Mouse (Mus musculus): ENCODE measurements around the gene Prok1. TPM values are rescaled to one million over a fixed set of nuclear protein-coding genes. Genes with fewer than 3 reads are reported as not detected.
A peak's percentile ranks its signal among the peaks of the same experiment; 100 is the strongest.

Gene Prok1
- polyA plus RNA-seq, 1 experiment from 2014 or later, result not detected

DNA sequence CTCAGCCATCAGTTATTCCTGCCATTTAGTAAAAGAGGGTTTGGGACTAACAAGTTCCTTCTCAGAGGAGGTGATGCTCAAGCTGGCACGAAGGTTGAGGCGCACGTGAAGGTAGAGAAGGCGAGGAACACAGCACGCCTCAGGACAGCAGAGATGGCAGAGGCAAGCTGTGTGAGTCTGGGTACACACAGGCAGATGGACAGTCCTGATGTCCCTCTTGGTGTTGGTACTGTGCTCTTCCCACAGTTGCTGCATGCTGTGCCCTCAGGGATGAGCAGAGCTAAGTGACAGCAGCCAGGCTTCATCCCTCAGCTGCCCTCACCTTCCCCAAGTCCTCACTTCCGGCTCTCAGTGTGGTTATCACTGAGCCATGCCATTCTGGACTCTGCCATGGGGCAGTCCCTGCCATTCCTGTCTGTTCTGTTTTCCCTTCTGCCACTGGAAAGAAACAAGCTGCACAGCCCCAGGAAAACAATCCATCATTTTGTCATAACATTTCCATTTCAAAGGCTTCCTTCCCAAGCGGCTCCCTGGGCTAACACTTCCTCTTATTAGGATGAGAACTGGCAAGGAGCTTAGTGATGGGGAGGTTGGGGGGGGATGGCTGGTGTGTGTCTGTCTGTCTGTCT lies 31.8 kb downstream of the Prok1 start:
- ATAC-seq (ENCODE audit: low FRiP score) (peak; percentile 79), DNase-seq (ENCODE audit: low spot score) (peak; percentile 56)
- Histone ChIP-seq H3K9ac (ENCODE audit: low read depth, low read length) (no peak overlapping the region), H3K9me3 (ENCODE audit: control insufficient read depth, low read length) (no peaks in the 10 kb centered on the region), H3K4me3 (ENCODE audit: low read depth, low read length) (no peak overlapping the region), H3K4me1 (replicated peaks; ENCODE audit: control insufficient read depth, insufficient read depth, low read length) (peaks cover 2% of the 10 kb centered on the region; the same call in 1 of the 2 replicates), H3K4me2 (replicated peaks; ENCODE audit: low read depth, low read length) (no peak overlapping the region), H3K36me3 (ENCODE audit: control insufficient read depth, insufficient read depth, low read length) (no peaks in the 10 kb centered on the region), H3K27ac (ENCODE audit: low read depth, low read length) (peak overlapping the region; percentile 74), H3K27me3 (ENCODE audit: control insufficient read depth, insufficient read depth, low read length) (no peaks in the 10 kb centered on the region; the same call in 1 of the 2 replicates)
- 52% methylated on average over 7 of the region's 7 CpGs for WGBS

DNA sequence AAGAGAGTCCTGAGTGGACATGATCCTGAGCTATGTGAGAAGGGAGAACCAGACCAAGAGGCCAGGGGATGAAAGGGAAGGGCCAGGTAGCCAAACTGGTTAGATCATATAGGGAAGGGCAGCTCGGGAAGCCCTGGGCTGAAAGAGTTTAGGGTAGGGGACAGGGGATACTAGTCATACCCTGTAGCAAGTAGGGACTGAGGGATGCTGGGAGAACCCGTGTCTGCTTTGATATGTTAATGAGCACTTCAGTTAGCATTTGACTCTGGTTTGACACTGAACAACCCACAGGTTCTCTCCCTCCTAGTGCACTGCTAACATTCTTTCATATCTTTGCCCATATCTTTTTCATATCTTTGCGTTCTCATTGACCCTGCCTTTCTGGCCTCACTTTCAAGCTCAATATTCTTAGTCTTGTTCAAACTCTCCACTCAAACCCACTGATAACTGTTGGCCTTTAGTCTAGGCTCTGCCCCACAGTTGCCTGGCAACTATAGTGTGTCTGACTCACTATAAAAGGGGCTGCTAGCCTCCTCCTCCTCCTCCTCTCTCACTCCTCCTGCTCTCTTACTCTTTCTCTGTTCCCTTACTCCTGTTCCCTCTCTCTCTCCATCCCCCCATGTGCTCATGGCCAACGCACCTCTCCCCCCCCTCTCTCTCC lies 32.9 kb downstream of the Prok1 start:
- no peak overlapping the region for H3K9ac ChIP-seq (ENCODE audit: low read depth, low read length)
- H3K9me3 ChIP-seq (ENCODE audit: control insufficient read depth, low read length), result no peaks in the 10 kb centered on the region
- peaks cover 2% of the 10 kb centered on the region; the same call in 1 of the 2 replicates for H3K4me1 ChIP-seq (replicated peaks; ENCODE audit: control insufficient read depth, insufficient read depth, low read length)
- no peak overlapping the region for H3K27ac ChIP-seq (ENCODE audit: low read depth, low read length)
- no peaks in the 10 kb centered on the region; the same call in 1 of the 2 replicates for H3K27me3 ChIP-seq (ENCODE audit: control insufficient read depth, insufficient read depth, low read length)
- H3K4me3 ChIP-seq (ENCODE audit: low read depth, low read length), result no peak overlapping the region
- WGBS, result 41% methylated on average over 4 of the region's 4 CpGs
- no peaks in the 10 kb centered on the region for H3K36me3 ChIP-seq (ENCODE audit: control insufficient read depth, insufficient read depth, low read length)
- peak; percentile 51; the same call in 1 of the 2 replicates for ATAC-seq (ENCODE audit: low FRiP score)
- DNase-seq (ENCODE audit: low spot score), result peak; percentile 10
- no peak overlapping the region for H3K4me2 ChIP-seq (replicated peaks; ENCODE audit: low read depth, low read length)

- no peaks in the 10 kb centered on the region; the same call in 1 of the 2 replicates for H3K27me3 ChIP-seq (ENCODE audit: control insufficient read depth, insufficient read depth, low read length)
- no peaks in the 10 kb centered on the region for H3K36me3 ChIP-seq (ENCODE audit: control insufficient read depth, insufficient read depth, low read length)
- no peak overlapping the region for H3K27ac ChIP-seq (ENCODE audit: low read depth, low read length)
- H3K4me2 ChIP-seq (replicated peaks; ENCODE audit: low read depth, low read length), result no peak overlapping the region
- H3K4me3 ChIP-seq (ENCODE audit: low read depth, low read length), result no peak overlapping the region
- ATAC-seq (ENCODE audit: low FRiP score), result no peak
- peak; percentile 81 for DNase-seq (ENCODE audit: low spot score)
- H3K4me1 ChIP-seq (replicated peaks; ENCODE audit: control insufficient read depth, insufficient read depth, low read length), result peaks cover 2% of the 10 kb centered on the region; the same call in 1 of the 2 replicates
- H3K9me3 ChIP-seq (ENCODE audit: control insufficient read depth, low read length), result no peaks in the 10 kb centered on the region
- WGBS, result 15% methylated on average over 4 of the region's 4 CpGs
- H3K9ac ChIP-seq (ENCODE audit: low read depth, low read length), result no peak overlapping the region
Measured at GRCm38 (mm10) chr3:107205994-107206393, 33.5 kb downstream of the Prok1 start.

DNA sequence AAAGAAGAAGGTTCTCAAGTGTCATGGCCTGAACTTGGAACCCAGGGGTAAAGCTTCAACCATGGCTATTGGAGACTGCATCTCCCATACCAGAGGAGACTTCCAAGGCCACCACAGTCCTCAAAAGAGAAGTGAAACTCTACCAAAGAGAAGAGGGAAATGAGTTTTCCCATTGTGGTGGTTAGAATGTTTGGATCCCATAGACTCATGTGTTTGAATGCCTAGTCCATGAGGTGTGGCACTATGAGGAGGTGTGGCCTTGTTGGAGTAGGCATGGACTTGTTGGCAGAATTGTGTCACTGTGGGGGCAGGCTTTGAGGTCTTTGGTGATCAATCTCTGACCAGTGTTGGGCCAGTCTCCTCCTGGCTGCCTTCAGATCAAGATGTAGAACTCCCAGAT lies 34.3 kb downstream of the Prok1 start:
- no peak overlapping the region for H3K9ac ChIP-seq (ENCODE audit: low read depth, low read length)
- no peak overlapping the region for H3K4me3 ChIP-seq (ENCODE audit: low read depth, low read length)
- H3K9me3 ChIP-seq (ENCODE audit: control insufficient read depth, low read length), result no peaks in the 10 kb centered on the region
- DNase-seq (ENCODE audit: low spot score) (no peak), ATAC-seq (ENCODE audit: low FRiP score) (no peak)
- H3K4me2 ChIP-seq (replicated peaks; ENCODE audit: low read depth, low read length), result no peak overlapping the region
- H3K27me3 ChIP-seq (ENCODE audit: control insufficient read depth, insufficient read depth, low read length), result no peaks in the 10 kb centered on the region; the same call in 1 of the 2 replicates
- peaks cover 2% of the 10 kb centered on the region; the same call in 1 of the 2 replicates for H3K4me1 ChIP-seq (replicated peaks; ENCODE audit: control insufficient read depth, insufficient read depth, low read length)
- H3K27ac ChIP-seq (ENCODE audit: low read depth, low read length), result no peak overlapping the region
- no peaks in the 10 kb centered on the region for H3K36me3 ChIP-seq (ENCODE audit: control insufficient read depth, insufficient read depth, low read length)

DNA sequence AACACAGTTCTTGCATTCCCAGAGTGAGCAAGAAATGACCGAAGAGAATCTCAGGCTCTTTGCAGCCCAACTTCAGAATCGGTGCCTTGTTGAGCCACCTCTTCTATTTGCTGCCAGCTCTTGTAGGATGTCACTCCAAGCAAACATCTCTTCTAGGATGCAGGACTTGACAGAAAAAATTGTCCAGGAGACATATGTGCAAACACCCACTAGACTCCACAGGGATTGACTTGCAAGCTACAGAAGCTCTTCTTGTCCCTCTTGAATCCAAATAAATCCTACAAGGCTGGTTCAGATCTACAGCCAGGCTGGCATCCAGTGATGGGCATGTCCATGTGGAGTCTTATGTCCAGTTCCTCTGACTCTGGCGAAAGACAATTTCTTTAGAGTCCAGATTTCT lies 35.1 kb downstream of the Prok1 start:
- Histone ChIP-seq H3K4me2 (replicated peaks; ENCODE audit: low read depth, low read length) (no peak overlapping the region), H3K27me3 (ENCODE audit: control insufficient read depth, insufficient read depth, low read length) (no peaks in the 10 kb centered on the region; the same call in 1 of the 2 replicates), H3K27ac (ENCODE audit: low read depth, low read length) (no peak overlapping the region), H3K4me3 (ENCODE audit: low read depth, low read length) (no peak overlapping the region), H3K9ac (ENCODE audit: low read depth, low read length) (no peak overlapping the region), H3K4me1 (replicated peaks; ENCODE audit: control insufficient read depth, insufficient read depth, low read length) (peaks cover 2% of the 10 kb centered on the region; the same call in 1 of the 2 replicates), H3K36me3 (ENCODE audit: control insufficient read depth, insufficient read depth, low read length) (no peaks in the 10 kb centered on the region), H3K9me3 (ENCODE audit: control insufficient read depth, low read length) (no peaks in the 10 kb centered on the region)
- ATAC-seq (ENCODE audit: low FRiP score), result no peak
- no peak for DNase-seq (ENCODE audit: low spot score)
- 85% methylated on average over 3 of the region's 3 CpGs for WGBS

- H3K9ac ChIP-seq (ENCODE audit: low read depth, low read length), result no peak overlapping the region
- DNase-seq (ENCODE audit: low spot score), result peak; percentile 4
Measured at GRCm38 (mm10) chr3:107201310-107202180, 38.0 kb downstream of the Prok1 start.

DNA sequence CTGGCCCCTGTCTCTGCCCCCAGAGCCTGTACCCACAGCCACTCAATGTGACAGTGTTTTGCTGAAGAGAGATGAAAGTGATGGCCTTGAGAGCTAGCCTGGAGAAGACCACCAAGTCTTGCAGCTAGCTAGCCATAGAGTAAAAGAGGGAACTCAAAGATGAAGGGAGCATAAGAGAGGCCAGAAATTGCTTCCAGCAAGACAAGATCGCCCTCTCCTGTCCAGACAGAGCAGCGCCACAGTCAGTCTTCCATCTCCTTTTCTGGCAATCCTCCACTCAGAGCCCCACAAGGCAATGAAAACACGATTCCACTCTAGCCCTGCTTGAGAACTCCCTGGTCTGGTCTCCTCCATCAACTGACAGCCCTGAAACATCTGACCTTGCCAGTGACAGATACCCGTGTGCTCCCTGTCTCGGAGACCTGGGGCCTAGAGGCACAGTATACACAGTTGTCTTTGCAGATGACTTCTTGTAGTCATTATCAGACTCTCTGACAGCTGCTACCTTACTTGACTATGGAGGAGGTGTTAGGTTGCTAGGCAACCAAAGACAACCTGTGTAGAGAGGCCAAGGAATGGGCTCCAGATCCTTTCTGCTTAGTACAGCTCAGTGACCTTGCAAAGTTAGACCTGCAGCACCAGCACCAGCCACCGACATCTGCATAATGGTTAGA lies 51.1 kb downstream of the Prok1 start:
- Histone ChIP-seq H3K4me2 (replicated peaks; ENCODE audit: low read depth, low read length) (no peak overlapping the region), H3K9ac (ENCODE audit: low read depth, low read length) (no peak overlapping the region), H3K9me3 (ENCODE audit: control insufficient read depth, low read length) (no peaks in the 10 kb centered on the region), H3K4me1 (replicated peaks; ENCODE audit: control insufficient read depth, insufficient read depth, low read length) (no peaks in the 10 kb centered on the region), H3K27ac (ENCODE audit: low read depth, low read length) (no peak overlapping the region), H3K4me3 (ENCODE audit: low read depth, low read length) (no peak overlapping the region), H3K27me3 (ENCODE audit: control insufficient read depth, insufficient read depth, low read length) (no peaks in the 10 kb centered on the region), H3K36me3 (ENCODE audit: control insufficient read depth, insufficient read depth, low read length) (no peaks in the 10 kb centered on the region)
- DNase-seq (ENCODE audit: low spot score) (peak; percentile 66), ATAC-seq (ENCODE audit: low FRiP score) (peak; percentile 52; the same call in 1 of the 2 replicates)
- 51% methylated on average over 6 of the region's 6 CpGs for WGBS

More at GRCm38 (mm10) chr3:107201310-107202180, 38.0 kb downstream of the Prok1 start:
- 33% methylated on average over 9 of the region's 9 CpGs for WGBS
- no peak overlapping the region for H3K4me2 ChIP-seq (replicated peaks; ENCODE audit: low read depth, low read length)
- H3K4me1 ChIP-seq (replicated peaks; ENCODE audit: control insufficient read depth, insufficient read depth, low read length), result no peaks in the 10 kb centered on the region
- no peaks in the 10 kb centered on the region for H3K9me3 ChIP-seq (ENCODE audit: control insufficient read depth, low read length)
- ATAC-seq (ENCODE audit: low FRiP score), result no peak
- H3K4me3 ChIP-seq (ENCODE audit: low read depth, low read length), result no peak overlapping the region
- no peak overlapping the region for H3K27ac ChIP-seq (ENCODE audit: low read depth, low read length)
- H3K27me3 ChIP-seq (ENCODE audit: control insufficient read depth, insufficient read depth, low read length), result no peaks in the 10 kb centered on the region
- no peaks in the 10 kb centered on the region for H3K36me3 ChIP-seq (ENCODE audit: control insufficient read depth, insufficient read depth, low read length)

DNA sequence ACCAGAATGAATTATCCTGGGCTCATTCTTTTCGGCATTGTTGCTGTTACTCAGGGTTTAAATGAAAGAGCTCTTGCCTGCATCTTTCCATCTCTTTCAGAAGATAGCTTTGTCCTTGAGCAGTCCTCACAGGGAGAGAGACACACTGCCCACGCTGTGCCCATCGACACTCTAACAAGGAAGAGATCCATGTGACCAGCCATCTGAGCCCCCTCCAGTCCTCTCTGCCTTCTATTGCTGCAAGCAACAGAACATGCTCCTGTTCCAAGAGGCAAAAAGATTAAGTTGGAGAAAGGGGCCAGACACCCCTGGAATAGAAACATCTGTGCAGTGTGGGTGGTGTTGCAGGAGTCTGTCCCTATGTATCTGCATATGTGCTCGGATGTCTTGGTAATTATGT lies 52.5 kb downstream of the Prok1 start:
- H3K9me3 ChIP-seq (ENCODE audit: control insufficient read depth, low read length), result no peaks in the 10 kb centered on the region
- WGBS, result 85% methylated on average over 4 of the region's 4 CpGs
- H3K27ac ChIP-seq (ENCODE audit: low read depth, low read length), result no peak overlapping the region
- DNase-seq (ENCODE audit: low spot score), result no peak
- no peak overlapping the region for H3K4me3 ChIP-seq (ENCODE audit: low read depth, low read length)
- no peaks in the 10 kb centered on the region for H3K27me3 ChIP-seq (ENCODE audit: control insufficient read depth, insufficient read depth, low read length)
- no peak for ATAC-seq (ENCODE audit: low FRiP score)
- H3K9ac ChIP-seq (ENCODE audit: low read depth, low read length), result no peak overlapping the region
- no peak overlapping the region for H3K4me2 ChIP-seq (replicated peaks; ENCODE audit: low read depth, low read length)
- no peaks in the 10 kb centered on the region for H3K36me3 ChIP-seq (ENCODE audit: control insufficient read depth, insufficient read depth, low read length)
- no peaks in the 10 kb centered on the region for H3K4me1 ChIP-seq (replicated peaks; ENCODE audit: control insufficient read depth, insufficient read depth, low read length)
